Mouse (Mus musculus) CD8-positive naive resting alpha-beta T cell, adult 2 months (primary cell): Measurements from ENCODE around the gene Bcdin3d.

Experiments used
- DNase-seq, 2 experiments: peaks; one replicate each; pipeline ENCODE4 v3.0.0; 2022; ENCODE audit warnings: low read depth in 2 of 2, low spot score in 2 of 2

Bcdin3d gene

GRCm38 (mm10) chr15:99440816-99441457, 33.6 kb downstream of the Bcdin3d start:
- DNase-seq: no peak

- DNase-seq: no peak
Measured at GRCm38 (mm10) chr15:99440112-99440815, 34.3 kb downstream of the Bcdin3d start.

GRCm38 (mm10) chr15:99438966-99439698, 35.4 kb downstream of the Bcdin3d start:
- no peak for DNase-seq

GRCm38 (mm10) chr15:99433913-99434312, 40.6 kb downstream of the Bcdin3d start:
- no peak for DNase-seq

- no peak for DNase-seq
Measured at GRCm38 (mm10) chr15:99433081-99433718, 41.3 kb downstream of the Bcdin3d start.

- DNase-seq: no peak
Measured at GRCm38 (mm10) chr15:99431967-99432366, 42.6 kb downstream of the Bcdin3d start.

GRCm38 (mm10) chr15:99431504-99431903, 43.0 kb downstream of the Bcdin3d start:
- DNase-seq: no peak

GRCm38 (mm10) chr15:99431063-99431462, 43.5 kb downstream of the Bcdin3d start:
- DNase-seq: no peak

- no peak for DNase-seq
Measured at GRCm38 (mm10) chr15:99430394-99430793, 44.1 kb downstream of the Bcdin3d start.

GRCm38 (mm10) chr15:99423884-99424283, 50.6 kb downstream of the Bcdin3d start:
- no peak for DNase-seq

GRCm38 (mm10) chr15:99423131-99423530, 51.4 kb downstream of the Bcdin3d start:
- no peak for DNase-seq

GRCm38 (mm10) chr15:99422551-99422950, 52.0 kb downstream of the Bcdin3d start:
- no peak for DNase-seq

GRCm38 (mm10) chr15:99421676-99422075, 52.9 kb downstream of the Bcdin3d start:
- DNase-seq: no peak

GRCm38 (mm10) chr15:99421152-99421551, 53.4 kb downstream of the Bcdin3d start:
- no peak for DNase-seq

- DNase-seq: no peak
Measured at GRCm38 (mm10) chr15:99420521-99421014, 54.0 kb downstream of the Bcdin3d start.

- DNase-seq: no peak
Measured at GRCm38 (mm10) chr15:99420101-99420500, 54.4 kb downstream of the Bcdin3d start.
